Mouse (Mus musculus): ENCODE data around the gene Tnr. TPM values are rescaled to one million over a fixed set of nuclear protein-coding genes. Genes with fewer than 3 reads are reported as not detected.

The Tnr gene
- total RNA-seq, 4 experiments from 2014 or later: 8.6 to 12.9 (median 11.0) TPM

DNA sequence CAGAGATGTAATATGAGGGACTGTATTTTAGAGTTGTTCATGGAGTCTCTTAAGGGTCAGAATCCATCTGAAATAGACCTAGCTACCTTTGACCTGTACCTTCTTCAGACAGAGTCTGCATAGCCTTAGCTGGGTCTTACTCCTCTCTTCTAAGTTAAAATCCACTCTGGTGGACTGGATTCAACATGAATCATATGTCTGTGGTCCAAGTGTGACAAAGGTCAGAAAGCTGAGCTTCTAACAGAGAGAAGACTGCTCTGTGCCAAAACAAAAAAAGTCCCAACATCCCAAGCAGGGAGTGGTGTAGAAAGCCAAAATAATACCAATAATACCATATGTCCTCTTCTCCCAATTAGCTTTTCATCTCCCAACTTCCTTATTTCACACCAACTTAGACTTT lies 444.8 kb downstream of the Tnr start:
- DNase-seq: no peak

DNA sequence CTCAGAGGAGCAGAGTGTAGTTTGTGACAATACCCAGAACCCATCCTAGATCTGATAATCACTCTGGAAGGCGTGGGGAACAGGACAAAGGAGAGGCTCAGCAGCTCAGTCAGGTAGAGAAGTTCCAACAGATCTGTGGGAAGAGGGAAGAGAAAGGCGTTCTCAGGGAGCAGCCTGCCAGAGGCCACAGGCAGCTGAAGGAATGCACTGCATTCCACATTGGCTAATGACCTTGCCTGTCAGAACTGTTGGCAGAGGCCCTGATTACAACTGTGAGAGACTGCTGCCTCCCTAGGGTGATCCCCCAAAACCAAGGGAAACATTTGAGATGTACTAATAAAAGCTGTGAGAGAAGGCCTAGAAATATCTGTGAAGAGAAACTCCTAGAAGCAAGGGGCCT lies 454.2 kb downstream of the Tnr start:
- peak; percentile 55 for DNase-seq

DNA sequence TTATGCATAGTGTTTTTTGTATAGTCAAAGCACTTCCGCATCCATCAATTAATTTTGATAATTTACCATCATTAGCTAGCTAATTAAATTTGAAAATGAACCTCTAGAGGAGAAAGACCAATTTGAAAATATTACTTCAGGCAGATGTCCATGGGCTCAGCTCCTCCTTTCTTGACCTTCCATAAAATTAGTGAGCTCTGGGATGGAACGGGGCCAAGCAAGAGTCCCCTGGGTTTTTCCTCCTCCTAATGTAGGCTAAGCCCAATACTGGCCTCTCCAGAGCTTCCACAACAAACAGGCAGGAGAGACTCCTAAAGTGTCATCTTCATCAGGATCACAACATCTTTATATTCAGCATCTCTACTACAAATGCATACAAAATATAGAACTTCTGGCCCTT lies 455.5 kb downstream of the Tnr start:
- DNase-seq: no peak

- no peak for DNase-seq
Observed at GRCm38 (mm10) chr1:159980355-159980754, 456.8 kb downstream of the Tnr start.

All from adrenal gland, adult 8-10 months (tissue).